Mouse (Mus musculus): ENCODE data around the gene Vwf.

- TF ChIP-seq CTCF (IDR thresholded peaks at IDR 0.05; ENCODE audit: insufficient read depth, low read depth, low read length) (no peak), POLR2A (IDR thresholded peaks at IDR 0.05; ENCODE audit: insufficient read depth, low read depth, low read length) (no peak)
Measured at GRCm38 (mm10) chr6:125663906-125664305, 117.3 kb downstream of the Vwf start.
